Mouse (Mus musculus): ENCODE data around the gene Grsf1.

Grsf1 gene

GRCm38 (mm10) chr5:88630883-88631282, 45.1 kb downstream of the Grsf1 start:
- peak; percentile 80 for DNase-seq (ENCODE audit: low read depth, low spot score)

GRCm38 (mm10) chr5:88629987-88630386, 46.0 kb downstream of the Grsf1 start:
- no peak for DNase-seq (ENCODE audit: low read depth, low spot score)

DNA sequence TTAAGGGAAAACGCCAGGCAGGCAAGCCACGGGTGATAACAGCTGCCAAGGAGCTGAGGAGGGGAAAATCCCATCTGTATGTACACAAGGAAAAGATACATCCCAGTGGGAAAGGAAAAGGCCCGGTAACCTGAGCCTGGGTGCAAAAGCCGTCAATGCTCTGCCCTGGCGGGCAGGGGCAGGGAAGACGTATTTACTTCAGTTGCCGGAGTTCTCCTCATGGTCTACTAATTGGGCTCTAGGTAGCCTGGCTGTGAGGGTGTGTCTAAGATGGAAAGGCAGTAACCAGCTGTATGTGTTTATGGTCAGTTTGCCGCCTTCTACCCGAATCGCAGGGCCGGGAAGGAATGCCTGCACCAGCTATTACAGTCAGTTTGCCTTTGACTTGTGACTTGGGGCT, 46.8 kb downstream of the Grsf1 start:
- DNase-seq (ENCODE audit: low read depth, low spot score) = no peak

DNA sequence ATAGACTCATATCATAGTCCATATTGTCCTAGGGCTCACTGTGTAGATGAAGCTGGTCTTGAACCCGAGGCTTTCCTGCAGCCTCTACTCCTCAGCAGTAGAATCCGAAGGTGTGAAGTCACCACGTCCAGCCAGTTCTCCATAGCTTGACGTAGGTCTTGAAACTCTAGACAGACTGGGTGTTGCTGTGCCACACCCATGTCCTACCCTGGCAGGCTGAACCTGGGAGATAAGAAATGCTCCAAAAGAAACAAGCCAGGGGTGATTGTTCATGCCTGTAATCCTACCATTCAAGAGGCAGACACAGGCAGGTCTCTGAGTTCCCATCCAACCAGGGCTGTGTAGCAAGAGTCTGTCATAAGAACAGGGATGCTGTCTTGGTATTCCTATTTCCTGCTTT, 48.4 kb downstream of the Grsf1 start:
- DNase-seq (ENCODE audit: low read depth, low spot score) = no peak

- DNase-seq (ENCODE audit: low read depth, low spot score) = no peak
These were observed 59.0 kb downstream of the Grsf1 start for GRCm38 (mm10) chr5:88616988-88617387.

- DNase-seq (ENCODE audit: low read depth, low spot score) = peak; percentile 19
These were observed 61.8 kb downstream of the Grsf1 start for GRCm38 (mm10) chr5:88614129-88614528.
